Comparison of ENCODE assay signal across 39 mouse cellular contexts in the genomic region with DNA sequence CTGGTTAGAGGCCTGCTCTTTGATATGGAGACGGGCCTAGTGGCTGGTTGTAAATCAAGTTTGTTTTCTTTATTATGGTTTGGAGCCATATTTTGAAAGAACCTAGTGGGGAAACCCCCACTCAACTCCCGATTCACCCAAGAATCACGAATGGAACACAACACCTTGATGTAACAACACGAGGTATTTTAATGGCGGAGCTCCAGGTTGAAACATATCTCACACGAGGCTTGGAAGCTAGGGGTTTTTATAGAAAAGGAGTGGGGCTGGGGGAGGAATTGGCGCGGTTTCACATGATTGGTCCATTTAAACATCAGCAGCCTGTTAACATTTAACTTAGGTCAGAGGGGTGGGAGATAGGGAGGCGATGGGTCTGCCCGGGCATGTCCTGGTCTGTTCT. TPM values are rescaled to one million over a fixed set of nuclear protein-coding genes. Genes with fewer than 3 reads are reported as not detected.
"Had no signal": no experiment of that assay in that cellular context is flagged by ENCODE, and none has a peak within 500 bp of the region (broad histone marks: within the 10 kb centered on the region; RNA-seq: fewer than 3 reads in every experiment).

No protein-coding gene starts in this region.

RNA-seq across cellular contexts. Expression of a gene that starts 15.5 kb away (rescaled TPM):
- total RNA-seq: left cerebral cortex, postnatal 10 days; left cerebral cortex, postnatal 14 days; left cerebral cortex, postnatal 25 days; left cerebral cortex, postnatal 36 days; left cerebral cortex, postnatal 4 days; liver, adult 2 months; megakaryocyte progenitor cell, adult 5-6 weeks; megakaryocyte, adult 5-6 weeks; megakaryocyte-erythroid progenitor cell, adult 5-6 weeks; midbrain, postnatal 0 days; monocyte, adult 5-6 weeks had no signal
- polyA plus RNA-seq: limb, embryonic 10.5 days; limb, embryonic 11.5 days; limb, embryonic 12.5 days; limb, embryonic 13.5 days; limb, embryonic 14.5 days; limb, embryonic 15.5 days; liver, adult 2 months; liver, embryonic 11.5 days; liver, embryonic 12.5 days; liver, embryonic 13.5 days; liver, embryonic 14.5 days; liver, embryonic 15.5 days; liver, embryonic 16.5 days; liver, postnatal 0 days; lung, adult 2 months; lung, embryonic 14.5 days; lung, embryonic 15.5 days; lung, postnatal 0 days; macrophage; midbrain, embryonic 10.5 days; midbrain, embryonic 11.5 days; midbrain, embryonic 12.5 days; midbrain, embryonic 13.5 days; midbrain, embryonic 14.5 days; midbrain, embryonic 15.5 days; midbrain, embryonic 16.5 days; midbrain, postnatal 0 days; myocyte; neural tube, embryonic 11.5 days; neural tube, embryonic 12.5 days had no signal
